Mouse (Mus musculus) stomach, postnatal 0 days (tissue): ENCODE measurements around the gene Pip4k2a.

Experiments used
- CTCF ChIP-seq: IDR thresholded peaks from 2 replicates; pipeline ENCODE4 v1.5.1; 2016; ENCODE audit warnings: antibody characterized with exemption, low read depth, mild to moderate bottlenecking, moderate library complexity
- EP300 ChIP-seq: optimal IDR thresholded peaks from 2 replicates; pipeline ENCODE3; 2016; ENCODE audit warnings: antibody characterized with exemption

DNA sequence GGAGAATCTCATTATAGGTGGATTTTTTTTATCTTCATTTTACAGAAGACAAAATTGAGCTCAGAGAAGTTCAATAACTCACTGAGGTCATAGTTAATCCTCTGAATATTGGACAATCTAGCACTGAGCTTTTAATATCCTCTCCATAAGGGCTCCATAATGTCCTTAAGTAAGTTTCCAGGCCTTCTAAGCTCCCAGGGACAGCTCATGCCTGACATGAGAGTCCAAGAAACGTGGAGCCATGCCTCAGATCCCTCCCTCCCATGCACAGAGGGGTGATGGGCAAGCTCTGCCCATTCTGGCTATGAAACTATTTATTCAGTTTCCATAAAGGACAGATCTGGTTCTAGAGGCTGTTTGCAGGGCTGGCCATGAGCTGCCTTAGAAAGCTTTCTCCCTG lies 52.5 kb downstream of the Pip4k2a start:
- no peak for TF ChIP-seq CTCF
- no peak for TF ChIP-seq EP300
